Mouse (Mus musculus) forebrain, embryonic 11.5 days (tissue): Measurements from ENCODE around the gene Ptprr. TPM values are rescaled to one million over a fixed set of nuclear protein-coding genes. Genes with fewer than 3 reads are reported as not detected.

ENCODE experiments used
- ATAC-seq: fragments of 200-750 bp; cut with Nextera tagmentation; replicated peaks from 2 replicates; pipeline ENCODE4 v1.8.0; 2017; ENCODE audit warnings: moderate TSS enrichment; ENCODE audit not compliant: low FRiP score
- DNase-seq: peaks from one replicate; pipeline ENCODE4 v3.0.0-alpha.2; 2017; ENCODE audit warnings: low spot score
- H3K27ac ChIP-seq: fragments of 300-500 bp; sonication (generic); 2 replicates; pipeline ENCODE4 v1.5.1; 2014; ENCODE audit warnings: low read depth, low read length
- H3K27me3 ChIP-seq: fragments of 300-500 bp; sonication (generic); 2 replicates; pipeline ENCODE4 v1.6.1; 2014; ENCODE audit warnings: mild to moderate bottlenecking, low read length, mixed read lengths; ENCODE audit not compliant: control insufficient read depth, insufficient read depth
- H3K36me3 ChIP-seq: fragments of 300-500 bp; sonication (generic); 2 replicates; pipeline ENCODE4 v1.6.1; 2014; ENCODE audit warnings: mild to moderate bottlenecking, low read length, moderate library complexity, mixed read lengths; ENCODE audit not compliant: control insufficient read depth, insufficient read depth
- H3K4me1 ChIP-seq: fragments of 300-500 bp; sonication (generic); replicated peaks from 2 replicates; pipeline ENCODE4 v1.6.1; 2014; ENCODE audit warnings: low read length, mixed read lengths; ENCODE audit not compliant: control insufficient read depth, insufficient read depth
- H3K4me2 ChIP-seq: fragments of 300-500 bp; sonication (generic); 2 replicates; pipeline ENCODE4 v1.6.1; 2014; ENCODE audit warnings: low read depth, mild to moderate bottlenecking, low read length, moderate library complexity, mixed read lengths; ENCODE audit not compliant: severe bottlenecking
- H3K4me3 ChIP-seq: fragments of 300-500 bp; sonication (generic); 2 replicates; pipeline ENCODE4 v1.5.1; 2014; ENCODE audit warnings: low read depth, low read length
- H3K9ac ChIP-seq: fragments of 300-500 bp; sonication (generic); 2 replicates; pipeline ENCODE4 v1.6.1; 2014; ENCODE audit warnings: low read length
- H3K9me3 ChIP-seq: fragments of 300-500 bp; sonication (generic); 2 replicates; pipeline ENCODE4 v1.6.1; 2016; ENCODE audit warnings: low read length, mixed read lengths; ENCODE audit not compliant: control insufficient read depth
- WGBS: fragments of 180-500 bp; shearing (Covaris S2); extraction: QIAGEN DNeasy Blood & Tissue Kit; methylation state at CpG from one replicate; pipeline ENCODE4 v1.1.7; 2014; 5-methylcytosine and 5-hydroxymethylcytosine counted together
- polyA plus RNA-seq: library from polyadenylated mRNA; unstranded; fragments of >200 nt; fragmentation: Nextera tagmentation; extraction: Ambion mirVana; gene quantifications from 2 replicates; pipeline ENCODE4 v1.2.1, GENCODE M21; 2014

Ptprr gene
- polyA plus RNA-seq, 1 experiment from 2014 or later, result 0.69 TPM

GRCm38 (mm10) chr10:116192293-116192692, 174.3 kb downstream of the Ptprr start:
- Histone ChIP-seq H3K9ac (no peak overlapping the region), H3K27ac (no peak overlapping the region), H3K4me3 (no peak overlapping the region), H3K36me3 (no peaks in the 10 kb centered on the region), H3K27me3 (no peaks in the 10 kb centered on the region), H3K4me1 (peaks cover 4% of the 10 kb centered on the region; the same call in 1 of the 2 replicates), H3K9me3 (no peaks in the 10 kb centered on the region), H3K4me2 (no peak overlapping the region)
- ATAC-seq (no peak), DNase-seq (no peak)
- 92% methylated on average over 8 of the region's 8 CpGs for WGBS

- Histone ChIP-seq H3K27me3 (no peaks in the 10 kb centered on the region), H3K36me3 (no peaks in the 10 kb centered on the region), H3K4me1 (peaks cover 4% of the 10 kb centered on the region; the same call in 1 of the 2 replicates), H3K4me2 (no peak overlapping the region), H3K9me3 (no peaks in the 10 kb centered on the region), H3K9ac (no peak overlapping the region), H3K27ac (no peak overlapping the region), H3K4me3 (no peak overlapping the region)
- no peak for ATAC-seq
- WGBS, result 56% methylated on average over 8 of the region's 8 CpGs
- DNase-seq, result no peak
Measured at GRCm38 (mm10) chr10:116194409-116194808, 176.4 kb downstream of the Ptprr start.

GRCm38 (mm10) chr10:116196596-116197415, 178.8 kb downstream of the Ptprr start:
- Histone ChIP-seq H3K9me3 (no peaks in the 10 kb centered on the region), H3K27ac (no peak overlapping the region), H3K4me2 (peak overlapping the region; percentile 35; the same call in 1 of the 2 replicates), H3K4me3 (no peak overlapping the region), H3K9ac (no peak overlapping the region), H3K4me1 (peaks cover 4% of the 10 kb centered on the region; the same call in 1 of the 2 replicates), H3K36me3 (no peaks in the 10 kb centered on the region), H3K27me3 (no peaks in the 10 kb centered on the region)
- peak; percentile 31; the same call in 1 of the 2 replicates for ATAC-seq
- peak; percentile 58 for DNase-seq
- WGBS, result 17% methylated on average over 14 of the region's 14 CpGs

- no peak overlapping the region for H3K9ac ChIP-seq
Measured at GRCm38 (mm10) chr10:116197416-116197939, 179.5 kb downstream of the Ptprr start.

GRCm38 (mm10) chr10:116199035-116199434, 181.0 kb downstream of the Ptprr start:
- H3K27ac ChIP-seq, result no peak overlapping the region
- 27% methylated on average over 5 of the region's 5 CpGs for WGBS
- DNase-seq (no peak), ATAC-seq (no peak; the same call in 1 of the 2 replicates)
- no peak overlapping the region for H3K4me2 ChIP-seq
- H3K4me1 ChIP-seq, result peaks cover 4% of the 10 kb centered on the region; the same call in 1 of the 2 replicates
- H3K36me3 ChIP-seq, result no peaks in the 10 kb centered on the region
- no peaks in the 10 kb centered on the region for H3K27me3 ChIP-seq
- H3K9ac ChIP-seq, result no peak overlapping the region
- no peaks in the 10 kb centered on the region for H3K9me3 ChIP-seq
- H3K4me3 ChIP-seq, result no peak overlapping the region

More at GRCm38 (mm10) chr10:116197416-116197939, 179.5 kb downstream of the Ptprr start:
- WGBS, result 16% methylated on average over 4 of the region's 4 CpGs
- DNase-seq (no peak), ATAC-seq (peak; percentile 76)
- no peaks in the 10 kb centered on the region for H3K36me3 ChIP-seq
- H3K27ac ChIP-seq, result no peak overlapping the region
- no peaks in the 10 kb centered on the region for H3K27me3 ChIP-seq
- H3K4me2 ChIP-seq, result peak overlapping the region; percentile 35; the same call in 1 of the 2 replicates
- H3K4me1 ChIP-seq, result peaks cover 4% of the 10 kb centered on the region; the same call in 1 of the 2 replicates
- no peaks in the 10 kb centered on the region for H3K9me3 ChIP-seq
- no peak overlapping the region for H3K4me3 ChIP-seq

GRCm38 (mm10) chr10:116201542-116201941, 183.5 kb downstream of the Ptprr start:
- no peaks in the 10 kb centered on the region for H3K36me3 ChIP-seq
- peaks cover 4% of the 10 kb centered on the region; the same call in 1 of the 2 replicates for H3K4me1 ChIP-seq
- no peak overlapping the region for H3K9ac ChIP-seq
- WGBS, result 93% methylated on average over 8 of the region's 8 CpGs
- ATAC-seq (no peak), DNase-seq (no peak)
- no peaks in the 10 kb centered on the region for H3K9me3 ChIP-seq
- H3K4me2 ChIP-seq, result no peak overlapping the region
- H3K27ac ChIP-seq, result no peak overlapping the region
- no peaks in the 10 kb centered on the region for H3K27me3 ChIP-seq
- H3K4me3 ChIP-seq, result no peak overlapping the region

GRCm38 (mm10) chr10:116205580-116206358, 187.8 kb downstream of the Ptprr start:
- Histone ChIP-seq H3K4me2 (no peak overlapping the region), H3K4me3 (no peak overlapping the region), H3K9me3 (no peaks in the 10 kb centered on the region), H3K27ac (no peak overlapping the region), H3K4me1 (no peaks in the 10 kb centered on the region), H3K36me3 (no peaks in the 10 kb centered on the region), H3K27me3 (no peaks in the 10 kb centered on the region), H3K9ac (no peak overlapping the region)
- ATAC-seq, result no peak
- no peak for DNase-seq
- WGBS, result 77% methylated on average over 15 of the region's 15 CpGs

GRCm38 (mm10) chr10:116206449-116206848, 188.4 kb downstream of the Ptprr start:
- Histone ChIP-seq H3K9me3 (no peaks in the 10 kb centered on the region), H3K4me1 (no peaks in the 10 kb centered on the region), H3K4me3 (no peak overlapping the region), H3K4me2 (no peak overlapping the region), H3K36me3 (no peaks in the 10 kb centered on the region), H3K27me3 (no peaks in the 10 kb centered on the region), H3K27ac (no peak overlapping the region), H3K9ac (no peak overlapping the region)
- ATAC-seq (no peak), DNase-seq (no peak)
- 91% methylated on average over 11 of the region's 11 CpGs for WGBS
